Mouse (Mus musculus) adrenal gland (tissue): ENCODE data around the gene Tceal3.
"Not testable (repeated sequence)": the region's sequence is repeated elsewhere in the genome, so short reads cannot be mapped to it uniquely, and the experiment has no call there.

Source experiments
- intact Hi-C: fragments of 180-260 bp; cut with DNase I; formaldehyde crosslinking; loops from one replicate; pipeline ENCODE4 v1.15.1; 2025
- long read RNA-seq, 2 experiments: library from polyadenylated mRNA; unstranded; transcript quantifications; one replicate each; pipeline ENCODE4 v2.0.0; 2020; ENCODE audit warnings: borderline replicate concordance in 1 of 2; ENCODE audit not compliant: insufficient replicate concordance in 1 of 2

Tceal3 gene
- long read RNA-seq, experiment 1, transcript Tceal3-201 (3 exons, 1,116 nt): major isoform, 16 of 20 reads
- long read RNA-seq, experiment 1, partial matches to known transcripts: 0 of 20 reads
- long read RNA-seq, experiment 1, other reads (novel, unspliced or antisense): 2 of 20 reads
- long read RNA-seq, experiment 2, transcript Tceal3-202 (3 exons, 1,148 nt): minor isoform, 6 of 43 reads
- long read RNA-seq, experiment 2, transcript Tceal3-201 (3 exons, 1,116 nt): major isoform, 33 of 43 reads
- long read RNA-seq, experiment 2, partial matches to known transcripts: 0 of 43 reads
- long read RNA-seq, experiment 2, other reads (novel, unspliced or antisense): 4 of 43 reads

- intact Hi-C loops: no loop called here
Observed at GRCm38 (mm10) chrX:136590199-136590896, at the start of gene Tceal3. TSS of gene Tceal3 (plus strand) at chrX:136590842.

- intact Hi-C loops: not testable (repeated sequence)
Observed at GRCm38 (mm10) chrX:136543956-136544355, 46.7 kb upstream of the Tceal3 start, which contains the start of gene Kir3dl2. TSS of gene Kir3dl2 (minus strand) at chrX:136544056.

- intact Hi-C loops: not testable (repeated sequence)
Observed at GRCm38 (mm10) chrX:136569094-136569493, 21.5 kb upstream of the Tceal3 start.

GRCm38 (mm10) chrX:136584617-136585016 is 6.0 kb upstream of the Tceal3 start:
- intact Hi-C loops: no loop called here

- intact Hi-C loops: no loop called here
Observed at GRCm38 (mm10) chrX:136590897-136591257, 235 bp downstream of the Tceal3 start.

GRCm38 (mm10) chrX:136599416-136599815 is 8.8 kb downstream of the Tceal3 start:
- intact Hi-C loops: no loop called here

GRCm38 (mm10) chrX:136606951-136607350 is 16.3 kb downstream of the Tceal3 start:
- intact Hi-C loops: no loop called here

GRCm38 (mm10) chrX:136607395-136607794 is 16.8 kb downstream of the Tceal3 start:
- intact Hi-C loops: no loop called here

- intact Hi-C loops: no loop called here
Observed at GRCm38 (mm10) chrX:136611346-136611745, 20.7 kb downstream of the Tceal3 start.

GRCm38 (mm10) chrX:136615889-136616288 is 25.2 kb downstream of the Tceal3 start:
- intact Hi-C loops: not testable (repeated sequence)

- intact Hi-C loops: loop anchor here (5.0 kb wide), 1 partner anchor 197 kb away; the partner anchor contains the start of gene Plp1
Observed at GRCm38 (mm10) chrX:136624905-136625569, 34.4 kb downstream of the Tceal3 start.

- intact Hi-C loops: no loop called here
Observed at GRCm38 (mm10) chrX:136625959-136626358, 35.3 kb downstream of the Tceal3 start.

- intact Hi-C loops: no loop called here
Observed at GRCm38 (mm10) chrX:136635116-136635515, 44.5 kb downstream of the Tceal3 start.

GRCm38 (mm10) chrX:136639754-136640153 is 49.1 kb downstream of the Tceal3 start:
- intact Hi-C loops: no loop called here

GRCm38 (mm10) chrX:136645857-136646256 is 55.2 kb downstream of the Tceal3 start:
- intact Hi-C loops: not testable (repeated sequence)

- intact Hi-C loops: no loop called here
Observed at GRCm38 (mm10) chrX:136666281-136666706, 75.7 kb downstream of the Tceal3 start.

- intact Hi-C loops: not testable (repeated sequence)
Observed at GRCm38 (mm10) chrX:136666762-136667464, 76.3 kb downstream of the Tceal3 start.

GRCm38 (mm10) chrX:136668794-136669193 is 78.2 kb downstream of the Tceal3 start:
- intact Hi-C loops: no loop called here

GRCm38 (mm10) chrX:136680989-136681388 is 90.3 kb downstream of the Tceal3 start:
- intact Hi-C loops: no loop called here

- intact Hi-C loops: not testable (repeated sequence)
Observed at GRCm38 (mm10) chrX:136691606-136692293, 101.1 kb downstream of the Tceal3 start.

GRCm38 (mm10) chrX:136692294-136692675 is 101.6 kb downstream of the Tceal3 start:
- intact Hi-C loops: no loop called here
